Mouse (Mus musculus): Measurements from ENCODE around the gene Rbm38.

Gene Rbm38

GRCm38 (mm10) chr2:173061443-173062351 is 41.4 kb downstream of the Rbm38 start:
- no peak for DNase-seq

GRCm38 (mm10) chr2:173063219-173063618 is 42.9 kb downstream of the Rbm38 start:
- DNase-seq: no peak

- no peak for DNase-seq
These were observed 44.6 kb downstream of the Rbm38 start for GRCm38 (mm10) chr2:173064864-173065263.

GRCm38 (mm10) chr2:173072948-173073347 is 52.6 kb downstream of the Rbm38 start:
- no peak for DNase-seq

- DNase-seq: no peak
These were observed 53.4 kb downstream of the Rbm38 start for GRCm38 (mm10) chr2:173073666-173074065.

- DNase-seq: no peak
These were observed 56.6 kb downstream of the Rbm38 start for GRCm38 (mm10) chr2:173076921-173077320.

- no peak for DNase-seq
These were observed 59.7 kb downstream of the Rbm38 start for GRCm38 (mm10) chr2:173079766-173080549.

- peak; percentile 51 for DNase-seq
These were observed 60.5 kb downstream of the Rbm38 start for GRCm38 (mm10) chr2:173080785-173081241.

GRCm38 (mm10) chr2:173082706-173083105 is 62.4 kb downstream of the Rbm38 start:
- no peak for DNase-seq

GRCm38 (mm10) chr2:173083106-173083505 is 62.8 kb downstream of the Rbm38 start:
- DNase-seq: no peak

GRCm38 (mm10) chr2:173083712-173084475 is 63.6 kb downstream of the Rbm38 start:
- no peak for DNase-seq

Measured in right cerebral cortex, adult 18-20 months (tissue).